Mouse (Mus musculus) spleen, postnatal 36 days (tissue): Measurements from ENCODE around the gene Hfe.
"Not testable (repeated sequence)": the region's sequence is repeated elsewhere in the genome, so short reads cannot be mapped to it uniquely, and the experiment has no call there.

Source experiments
- DNase-seq, 2 experiments: peaks; one replicate each; pipeline ENCODE4 v3.0.0; 2022; ENCODE audit warnings: low spot score in 2 of 2, mixed read lengths in 1 of 2

Gene Hfe

DNA sequence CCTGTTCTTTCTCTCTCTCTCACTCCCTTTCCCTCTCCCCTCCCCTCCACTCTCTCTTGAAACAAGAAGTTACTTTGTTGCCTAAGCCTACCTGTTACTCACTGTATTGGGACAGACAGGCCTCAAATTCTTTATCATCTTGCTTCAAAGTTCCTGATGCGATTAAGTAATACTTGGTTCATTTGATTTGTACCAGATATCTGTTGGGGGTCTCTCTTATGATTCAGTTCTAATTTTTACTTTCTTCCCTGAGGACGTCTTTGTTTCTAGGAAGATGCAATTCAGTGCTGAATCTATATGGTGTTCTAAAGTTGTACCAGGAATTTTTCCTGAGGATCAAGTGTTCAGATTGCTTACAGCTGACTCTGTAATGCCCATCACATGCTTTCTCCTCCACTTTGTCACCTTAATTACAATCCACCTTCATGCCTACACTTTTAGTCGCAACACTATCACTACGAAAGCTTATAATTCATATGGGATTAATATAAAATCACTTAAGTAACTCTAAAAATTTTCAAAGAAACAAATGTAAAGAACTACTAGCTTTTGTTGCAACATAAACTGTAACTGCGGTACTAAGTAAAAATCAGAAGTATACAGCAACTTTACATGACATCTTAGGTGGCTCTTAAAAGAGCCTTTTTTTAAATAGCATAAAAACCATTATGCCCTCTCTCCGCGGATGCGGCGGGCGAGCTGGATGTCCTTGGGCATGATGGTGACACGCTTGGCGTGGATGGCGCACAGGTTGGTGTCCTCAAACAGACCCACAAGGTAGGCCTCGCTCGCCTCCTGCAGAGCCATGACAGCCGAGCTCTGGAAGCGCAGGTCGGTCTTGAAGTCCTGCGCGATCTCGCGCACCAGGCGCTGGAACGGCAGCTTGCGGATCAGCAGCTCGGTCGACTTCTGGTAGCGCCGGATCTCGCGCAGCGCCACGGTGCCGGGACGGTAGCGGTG, 34.0 kb upstream of the Hfe start:
- no peak for DNase-seq

DNA sequence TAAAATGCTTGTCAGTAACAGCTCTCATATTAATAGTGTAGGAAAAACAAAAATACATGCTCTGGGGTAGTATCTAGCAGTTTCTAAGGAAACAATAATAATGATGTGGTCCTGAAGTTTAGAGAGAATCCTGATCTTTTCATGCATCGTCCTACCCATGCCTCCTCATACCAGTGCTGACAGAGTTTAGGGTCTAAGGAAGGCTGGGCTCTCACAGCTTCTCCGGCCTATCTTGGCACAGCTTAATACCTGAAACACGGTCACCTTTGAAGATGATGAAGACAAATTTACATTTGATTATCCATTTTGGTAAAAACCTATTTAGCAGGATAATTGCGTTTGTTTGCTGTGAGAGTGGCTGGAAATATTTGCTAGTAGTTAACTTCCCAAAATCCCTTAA, 33.3 kb upstream of the Hfe start:
- DNase-seq: no peak

DNA sequence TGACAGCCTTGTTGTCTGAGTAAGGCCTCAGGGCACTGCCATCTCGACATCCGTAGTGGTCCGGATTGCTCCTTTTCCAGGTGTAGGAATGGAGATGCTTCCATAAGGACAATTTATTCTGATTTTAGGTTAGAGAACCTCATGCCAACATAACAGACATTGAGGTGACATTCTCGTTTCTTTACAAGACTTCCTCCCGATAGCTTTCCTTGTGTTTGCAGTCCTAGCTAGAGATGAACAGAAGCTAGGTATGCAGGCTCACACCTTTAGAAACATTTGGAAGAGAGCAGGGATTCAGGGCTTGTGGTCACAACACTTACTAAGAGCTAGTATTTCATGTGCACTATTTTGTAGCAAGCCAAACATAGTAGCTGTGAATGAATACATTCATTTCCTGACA, 32.6 kb upstream of the Hfe start:
- DNase-seq: no peak

DNA sequence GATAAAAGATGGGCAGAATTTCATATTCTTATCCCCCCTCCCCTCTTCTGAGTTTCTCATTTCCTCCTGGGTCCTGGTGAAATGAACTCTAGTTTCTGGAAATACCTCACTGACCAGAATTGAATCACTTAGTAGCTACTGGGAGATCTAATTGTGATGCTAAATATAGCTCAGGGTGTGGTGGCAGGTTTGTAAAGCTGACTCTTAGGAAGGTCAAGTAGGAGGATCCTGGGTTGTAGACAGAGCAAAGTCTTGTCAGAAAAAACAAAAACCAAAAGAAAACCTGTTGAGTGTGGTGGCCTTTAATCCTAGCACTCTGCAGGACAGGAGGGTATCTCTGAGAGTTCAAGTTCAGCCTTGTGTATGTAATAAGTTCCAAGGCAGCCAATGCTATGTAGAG, 31.4 kb upstream of the Hfe start:
- no peak for DNase-seq

DNA sequence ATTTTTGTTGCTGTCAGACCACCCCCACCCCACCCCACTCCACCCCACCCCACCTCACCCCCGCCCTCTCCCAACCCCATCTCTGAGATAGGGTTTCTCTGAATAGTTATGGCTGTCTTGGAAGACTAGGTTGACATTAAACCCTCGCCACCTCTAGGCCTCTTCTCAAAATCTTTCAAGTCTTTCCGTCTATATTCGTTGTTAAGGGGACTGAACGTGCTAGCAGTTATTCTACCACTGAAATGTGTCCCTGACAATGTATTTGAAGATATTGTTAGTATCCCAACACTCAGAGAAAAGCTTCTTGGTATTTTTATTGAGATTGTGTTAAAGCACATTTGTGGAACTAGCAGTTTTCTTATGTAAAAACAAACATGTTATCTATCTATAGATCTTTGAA, 30.3 kb upstream of the Hfe start:
- DNase-seq: no peak

DNA sequence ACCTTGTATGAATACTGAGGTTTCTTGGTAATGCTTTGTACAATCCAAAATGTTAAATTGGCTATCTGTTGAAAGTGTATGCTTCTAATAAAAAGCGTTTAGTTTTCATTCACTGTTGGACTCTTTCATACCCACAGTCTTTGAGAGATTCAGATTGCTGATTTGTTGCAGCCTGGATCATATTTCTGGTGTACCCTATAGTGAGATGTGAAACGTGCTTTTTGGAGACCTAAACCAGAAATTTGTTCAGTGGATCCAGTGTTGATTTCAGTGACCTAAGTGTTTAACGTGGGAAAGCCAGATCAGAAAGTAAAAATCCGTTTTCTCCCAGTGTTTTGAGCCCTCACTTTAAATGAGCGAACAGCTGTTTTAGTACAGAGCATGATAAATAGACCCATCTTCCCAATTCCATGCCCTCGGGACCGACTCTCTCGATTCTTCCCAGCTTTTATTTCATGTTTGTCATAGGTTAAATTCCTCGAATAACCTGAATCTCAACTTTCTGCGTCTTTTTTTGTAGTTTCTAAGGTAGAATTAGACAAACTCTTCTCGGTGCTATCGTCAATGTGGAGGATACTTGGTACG, 29.7 kb upstream of the Hfe start:
- DNase-seq: no peak

DNA sequence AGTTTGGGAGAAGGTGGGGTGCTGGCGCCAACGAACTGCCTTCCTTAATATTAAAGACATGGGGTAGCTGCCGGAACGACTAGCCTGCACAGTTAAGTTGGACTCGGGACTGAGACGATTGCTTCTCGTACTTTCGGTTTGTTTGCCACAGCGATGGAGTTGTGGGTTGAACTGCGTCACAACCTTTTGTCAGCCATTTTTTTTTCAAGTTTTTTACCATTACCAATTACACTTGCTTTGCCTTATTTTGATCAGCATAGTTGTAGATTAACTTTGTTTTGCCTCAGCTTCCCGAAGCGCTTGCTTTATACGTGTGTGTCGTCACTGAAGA, 29.2 kb upstream of the Hfe start:
- no peak for DNase-seq

DNA sequence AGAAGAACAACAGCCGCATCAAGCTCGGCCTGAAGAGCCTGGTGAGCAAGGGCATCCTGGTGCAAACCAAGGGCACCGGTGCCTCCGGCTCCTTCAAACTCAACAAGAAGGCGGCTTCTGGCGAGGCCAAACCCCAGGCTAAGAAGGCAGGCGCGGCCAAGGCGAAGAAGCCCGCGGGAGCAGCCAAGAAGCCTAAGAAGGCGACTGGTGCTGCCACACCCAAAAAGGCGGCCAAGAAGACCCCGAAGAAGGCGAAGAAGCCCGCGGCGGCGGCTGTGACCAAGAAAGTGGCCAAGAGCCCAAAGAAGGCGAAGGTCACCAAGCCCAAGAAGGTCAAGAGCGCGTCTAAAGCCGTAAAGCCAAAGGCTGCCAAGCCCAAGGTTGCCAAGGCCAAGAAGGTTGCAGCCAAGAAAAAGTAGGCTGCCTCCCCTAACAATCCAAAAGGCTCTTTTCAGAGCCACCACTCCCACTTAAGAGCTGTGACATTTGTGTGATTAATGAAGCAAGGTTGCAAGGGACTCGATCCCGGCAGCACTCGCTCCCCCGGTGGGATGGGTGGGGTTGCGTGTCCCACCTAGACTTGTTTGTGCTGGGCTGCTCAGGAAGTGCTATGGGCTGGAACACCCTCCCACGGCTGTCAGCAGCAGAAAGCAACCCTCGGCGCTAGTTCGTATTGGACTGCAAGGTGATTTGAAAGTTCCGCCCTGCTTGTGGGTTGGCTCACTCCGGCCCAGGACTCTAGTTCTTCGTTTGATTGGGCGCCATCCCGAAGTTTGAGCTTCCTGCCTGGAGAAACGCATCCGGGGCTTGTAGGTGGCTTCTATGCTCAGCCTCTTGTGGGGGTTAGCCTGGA, 28.6 kb upstream of the Hfe start:
- DNase-seq: peak; percentile 96

DNA sequence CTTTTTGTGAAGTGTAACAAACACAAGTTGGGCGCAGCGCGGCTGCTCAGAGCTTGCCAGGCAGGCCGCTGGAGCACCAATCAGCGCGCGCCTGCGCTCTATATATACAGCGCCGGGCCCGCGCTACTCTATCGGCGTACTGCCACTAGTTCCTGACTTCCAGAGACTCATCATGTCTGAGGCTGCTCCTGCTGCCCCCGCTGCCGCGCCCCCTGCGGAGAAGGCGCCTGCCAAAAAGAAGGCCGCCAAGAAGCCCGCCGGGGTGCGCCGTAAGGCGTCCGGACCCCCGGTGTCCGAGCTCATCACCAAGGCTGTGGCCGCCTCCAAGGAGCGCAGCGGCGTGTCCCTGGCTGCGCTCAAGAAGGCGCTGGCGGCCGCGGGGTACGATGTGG, 28.0 kb upstream of the Hfe start, which contains the start of gene Hist1h1c:
Gene Hist1h1c (plus strand): TSS at position 132 of the 392 bp plus-strand sequence.
- DNase-seq: peak; percentile 93 to 95

DNA sequence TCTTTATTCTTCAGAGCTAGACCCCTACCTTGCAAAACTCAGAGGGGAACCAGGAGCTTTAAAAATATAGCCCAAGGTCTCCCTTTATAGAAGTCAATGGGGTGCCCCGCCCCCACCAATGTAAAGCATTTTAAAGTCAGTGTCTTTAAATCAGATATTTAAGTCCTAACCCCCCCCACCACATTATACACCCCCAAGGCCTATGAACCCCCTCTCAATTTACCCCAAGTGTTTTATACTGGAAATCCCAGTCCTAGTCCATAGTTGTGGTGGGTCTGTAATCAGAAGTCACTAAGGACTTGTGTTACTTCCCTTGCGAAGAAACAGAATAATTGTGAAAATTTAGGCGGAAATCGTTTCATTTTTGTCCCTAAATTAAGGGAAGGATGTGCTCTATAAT, 27.4 kb upstream of the Hfe start:
- DNase-seq: no peak

DNA sequence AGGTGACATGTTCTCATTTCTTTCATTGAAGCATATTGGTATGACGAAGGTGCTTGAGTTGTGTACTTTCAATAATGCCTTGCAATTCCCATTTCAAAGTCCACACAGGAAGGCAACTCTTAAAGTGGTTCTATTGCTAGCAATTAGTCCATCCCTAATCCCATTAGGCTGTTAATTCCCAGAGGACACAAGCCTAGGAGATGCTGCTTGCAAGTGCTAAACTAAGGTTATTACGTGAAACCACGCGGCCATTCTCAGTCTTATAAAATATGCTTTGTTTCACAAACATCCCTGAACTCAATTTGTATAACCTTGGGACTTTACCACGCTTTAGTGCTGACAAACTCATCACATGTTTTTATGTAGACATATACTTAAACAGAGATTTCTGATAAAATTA, 26.4 kb upstream of the Hfe start:
- no peak for DNase-seq

DNA sequence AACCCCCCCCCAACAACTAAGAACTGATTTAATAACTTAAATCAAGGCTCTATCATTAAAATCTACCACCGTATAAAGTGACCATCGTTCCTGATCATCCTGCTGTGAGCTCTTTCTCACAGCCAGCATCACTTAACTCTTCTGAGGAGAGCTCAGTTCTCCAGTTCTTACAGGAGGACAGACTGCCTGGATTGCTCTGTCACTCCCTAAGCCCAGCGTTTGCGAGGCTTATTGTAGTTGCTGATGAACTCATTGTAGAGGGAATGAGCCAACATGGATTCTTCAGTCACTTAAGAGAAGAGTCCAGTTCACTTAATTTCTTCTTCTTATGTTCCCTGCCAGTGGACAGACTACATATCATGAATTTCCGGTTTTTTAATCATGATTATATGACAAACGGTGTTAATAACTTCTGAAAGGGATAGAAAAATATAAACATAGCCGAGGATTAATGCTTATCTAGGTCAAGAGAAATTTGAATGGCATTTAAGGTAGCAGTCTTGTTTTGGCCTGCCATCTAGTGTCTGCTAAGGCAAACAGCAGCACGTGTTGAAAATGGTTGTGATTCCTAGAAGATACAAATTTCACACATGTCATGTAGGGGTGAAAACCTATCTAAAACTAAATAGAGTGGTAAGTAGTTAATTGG, 21.6 kb upstream of the Hfe start:
- no peak for DNase-seq

DNA sequence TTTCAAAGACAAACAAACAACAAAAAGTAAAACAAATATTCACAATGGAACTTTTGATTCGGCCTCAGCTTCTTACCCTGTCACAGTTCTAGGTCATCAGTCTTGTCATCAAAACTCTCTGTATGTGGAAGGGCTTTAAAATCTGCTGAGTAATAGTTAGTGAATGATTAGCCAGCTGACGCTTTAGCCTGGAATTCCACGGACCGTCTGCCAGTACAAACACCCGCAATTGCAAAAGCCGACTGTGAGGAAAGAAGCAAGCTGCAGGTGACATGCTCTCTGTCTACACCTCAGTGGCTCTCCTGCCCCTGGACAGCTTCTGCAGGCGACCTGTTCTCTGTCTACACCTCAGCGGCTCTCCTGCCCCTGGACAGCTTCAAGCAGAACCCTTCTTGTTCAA, 19.8 kb upstream of the Hfe start:
- DNase-seq: no peak

DNA sequence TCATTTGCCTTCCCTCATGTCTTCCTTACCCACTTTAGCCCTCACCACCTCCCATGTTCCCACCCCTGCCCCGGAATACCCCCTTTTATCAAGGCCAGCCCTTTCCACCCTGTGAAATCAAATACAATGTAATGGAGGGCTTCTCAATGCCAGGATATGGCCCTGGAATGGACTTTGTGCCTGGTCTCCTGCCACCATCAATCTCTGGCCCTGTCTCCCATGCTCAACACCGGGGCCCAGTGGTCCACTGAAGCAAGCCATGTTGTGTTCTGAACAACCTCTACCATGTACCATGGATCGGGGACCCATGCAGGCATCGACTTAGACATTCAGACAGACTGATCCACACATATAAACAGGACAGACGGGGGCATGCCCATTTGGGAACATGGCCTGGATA, 19.1 kb upstream of the Hfe start:
- no peak for DNase-seq

DNA sequence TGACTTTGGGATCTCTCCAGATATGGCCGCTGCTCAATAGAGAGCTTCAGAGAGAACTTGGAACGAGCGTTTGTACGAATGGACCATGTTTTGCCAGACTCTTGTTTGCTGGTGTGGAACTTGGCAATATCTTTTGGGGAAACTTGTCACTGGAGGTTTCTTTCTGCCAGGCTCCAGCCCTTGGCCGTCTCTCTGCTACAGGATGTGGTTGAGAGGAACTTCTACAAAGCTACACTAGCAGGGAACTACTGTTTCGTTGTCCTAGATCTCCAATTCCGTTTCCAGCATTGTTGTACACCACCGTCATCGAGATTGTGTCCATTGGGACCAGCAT, 18.5 kb upstream of the Hfe start:
- no peak for DNase-seq

DNA sequence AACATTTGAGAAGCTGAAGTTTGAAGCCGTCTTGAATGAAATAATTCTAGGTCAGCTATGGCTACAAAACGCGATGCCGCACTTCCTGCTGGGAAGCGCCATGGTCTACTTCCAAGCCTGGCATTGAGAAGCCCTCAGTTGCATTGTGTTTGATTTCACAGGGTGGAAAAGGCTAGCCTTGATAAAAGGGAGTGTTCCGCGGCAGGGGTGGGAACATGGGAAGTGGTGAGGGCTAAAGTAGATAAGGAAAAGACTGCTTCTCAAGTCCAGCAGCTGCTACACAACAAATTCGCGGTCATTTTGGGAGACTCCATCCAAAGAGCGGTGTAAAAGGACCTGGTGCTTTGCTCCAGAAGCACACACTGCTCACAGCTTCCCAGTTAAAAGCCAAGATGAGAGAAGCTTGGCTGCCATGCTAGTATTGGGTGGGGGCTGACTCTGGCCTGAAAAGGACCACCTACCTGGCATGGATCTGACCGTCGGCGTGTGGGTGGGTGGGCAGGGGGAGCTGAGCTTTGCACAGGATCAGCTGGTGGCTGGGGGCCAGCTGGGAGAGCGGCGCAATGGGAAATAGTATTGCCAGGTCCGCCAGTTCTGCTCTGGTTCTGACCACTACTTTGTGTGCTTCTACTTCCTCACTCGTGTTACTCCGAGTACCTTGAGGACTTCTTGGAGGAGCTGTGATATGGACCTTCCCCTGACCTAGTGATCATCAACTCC, 18.0 kb upstream of the Hfe start:
- DNase-seq: no peak

DNA sequence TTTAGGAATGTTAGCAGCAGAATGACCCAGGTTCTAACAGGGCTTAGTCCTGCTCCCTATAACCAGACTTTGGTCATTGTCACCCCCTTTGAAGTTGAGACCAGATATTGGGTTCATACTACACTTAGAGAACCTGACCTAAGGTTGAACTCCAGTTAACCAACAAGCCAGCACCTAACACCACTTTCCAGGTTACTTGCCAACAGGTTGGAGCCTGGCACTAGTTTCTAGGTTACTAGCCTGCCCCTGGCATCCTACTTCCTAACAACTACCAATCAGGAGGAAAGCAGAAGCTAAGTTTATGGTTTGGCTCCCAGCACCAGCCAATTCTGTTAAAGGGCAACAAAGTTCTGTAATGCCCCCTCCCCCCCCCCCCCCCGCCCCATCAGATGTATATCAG, 14.6 kb upstream of the Hfe start:
- no peak for DNase-seq

DNA sequence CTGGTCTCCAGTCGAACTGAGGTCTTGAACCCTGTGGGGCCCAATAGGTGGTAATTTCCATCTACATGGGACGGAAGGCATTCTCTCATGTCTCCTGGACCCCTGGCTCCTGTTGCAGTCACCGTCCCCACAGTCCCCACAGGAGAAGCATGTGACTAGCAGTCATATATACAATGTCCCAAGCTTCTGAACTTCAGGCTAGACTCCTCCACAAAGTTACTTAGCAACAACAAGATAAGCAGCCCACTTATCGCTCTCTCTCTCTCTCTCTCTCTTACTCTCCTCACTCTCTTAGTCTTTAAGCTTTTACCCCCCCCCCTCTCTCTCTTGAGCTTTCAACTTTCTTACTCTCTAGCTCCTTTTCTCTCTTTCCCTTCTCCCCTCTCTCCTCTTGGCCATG, 13.6 kb upstream of the Hfe start:
- DNase-seq: no peak

DNA sequence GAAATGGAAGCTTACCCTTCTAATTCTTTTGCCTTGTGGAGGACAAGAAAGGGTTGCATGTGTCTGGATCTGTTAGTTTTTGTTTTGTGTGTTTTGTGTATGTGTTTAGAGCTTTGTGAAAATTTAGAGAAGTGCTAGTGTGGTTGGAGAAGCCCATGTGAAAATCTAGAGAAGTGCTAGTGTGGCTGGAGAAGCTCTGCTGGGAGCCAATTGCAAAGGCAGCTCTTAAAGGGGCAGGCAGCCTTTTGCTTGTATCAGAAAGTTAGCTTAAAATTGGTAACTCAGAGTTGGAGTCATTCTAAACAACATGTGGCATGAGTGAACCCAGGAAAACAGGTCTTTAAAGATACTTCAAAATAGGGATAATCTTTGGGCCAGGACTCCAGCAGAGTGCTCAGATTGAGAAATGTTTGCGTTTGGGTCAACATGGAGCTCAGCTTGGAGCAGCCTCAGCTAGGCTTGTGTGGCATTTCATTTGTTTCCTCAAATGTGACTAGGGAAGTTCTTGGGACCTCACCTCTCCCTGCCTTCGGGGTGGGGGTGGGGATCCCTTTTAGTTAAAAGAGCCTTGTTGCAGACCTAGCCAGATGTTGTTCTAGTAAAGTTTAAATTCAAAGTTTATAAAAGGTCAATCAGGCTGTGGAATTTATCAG, 7.1 kb upstream of the Hfe start:
- not testable (repeated sequence) for DNase-seq

DNA sequence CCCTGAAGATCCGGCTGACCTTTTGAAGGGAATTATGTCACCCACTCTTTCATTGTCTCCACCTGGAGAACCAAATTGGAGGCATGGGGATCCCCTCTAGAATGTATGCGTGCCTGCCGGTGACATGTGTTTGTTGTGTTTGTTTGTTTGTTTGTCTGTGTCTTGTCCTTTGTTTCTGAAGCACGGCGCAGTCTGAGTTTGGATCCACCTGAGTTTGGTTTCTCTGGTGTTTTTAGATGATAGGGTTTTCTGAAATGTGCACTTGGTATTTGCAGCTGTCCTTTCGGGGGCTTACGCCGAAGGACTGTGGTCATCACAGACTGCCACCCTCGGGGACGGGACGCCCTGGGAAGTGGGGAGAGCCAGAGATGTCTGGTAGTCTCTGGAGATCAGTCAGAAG, 6.5 kb upstream of the Hfe start:
- DNase-seq: no peak
